Mouse (Mus musculus): ENCODE measurements around the gene Brms1l. TPM values are rescaled to one million over a fixed set of nuclear protein-coding genes. Genes with fewer than 3 reads are reported as not detected.

The Brms1l gene
- total RNA-seq, 2 experiments from 2014 or later, result 27.4 to 28.4 TPM

- DNase-seq, result no peak
- intact Hi-C loops (cut with DNase I), result no loop called here
These were observed 23.6 kb downstream of the Brms1l start for GRCm38 (mm10) chr12:55859409-55860349.

GRCm38 (mm10) chr12:55860631-55861030 lies 24.5 kb downstream of the Brms1l start:
- intact Hi-C loops (cut with DNase I), result no loop called here
- no peak for DNase-seq

- intact Hi-C loops (cut with DNase I), result no loop called here
- no peak for DNase-seq
These were observed 31.6 kb downstream of the Brms1l start for GRCm38 (mm10) chr12:55867738-55868137.

GRCm38 (mm10) chr12:55869622-55870322 lies 33.6 kb downstream of the Brms1l start:
- intact Hi-C loops (cut with DNase I), result no loop called here
- DNase-seq, result no peak

- intact Hi-C loops (cut with DNase I), result loop anchor here (5.0 kb wide), 1 partner anchor 707 kb away; no protein-coding TSS in a partner anchor
- no peak for DNase-seq
These were observed 49.3 kb downstream of the Brms1l start for GRCm38 (mm10) chr12:55885449-55885848.

- intact Hi-C loops (cut with DNase I), result loop anchor here (5.0 kb wide), 1 partner anchor 704 kb away; no protein-coding TSS in a partner anchor
These were observed 52.4 kb downstream of the Brms1l start for GRCm38 (mm10) chr12:55888570-55888969.

GRCm38 (mm10) chr12:55904801-55905200 lies 68.7 kb downstream of the Brms1l start:
- intact Hi-C loops (cut with DNase I), result no loop called here
- DNase-seq, result no peak

More at GRCm38 (mm10) chr12:55888570-55888969, 52.4 kb downstream of the Brms1l start:
- DNase-seq, result peak in 1 of 2 experiments; percentile 2

GRCm38 (mm10) chr12:55912138-55912537 lies 76.0 kb downstream of the Brms1l start:
- no peak for DNase-seq
- intact Hi-C loops (cut with DNase I), result no loop called here

- DNase-seq, result no peak
- intact Hi-C loops (cut with DNase I), result no loop called here
These were observed 77.1 kb downstream of the Brms1l start for GRCm38 (mm10) chr12:55913201-55913600.

GRCm38 (mm10) chr12:55916250-55916649 lies 80.1 kb downstream of the Brms1l start:
- intact Hi-C loops (cut with DNase I), result no loop called here
- DNase-seq, result no peak

GRCm38 (mm10) chr12:55917020-55917419 lies 80.9 kb downstream of the Brms1l start:
- DNase-seq, result no peak
- intact Hi-C loops (cut with DNase I), result no loop called here

Small RNA genes within 50 kb of the gene (microRNA-seq; reads per million reads assigned to microRNA genes)
- 0.24 to 2.4 reads per million in 2 experiments for gene Gm23394

Other genes with a start within 250 kb of the Brms1l start
- not detected for gene Insm2, start 236.9 kb upstream of the Brms1l start, total RNA-seq (2021)
- 10 to 100 TPM; 56.1 to 64.5 TPM for gene Ralgapa1, start 15.2 kb upstream of the Brms1l start, total RNA-seq (2021)